Mouse (Mus musculus) limb, embryonic 13.5 days (tissue): Measurements from ENCODE around the gene Ckap2l. TPM values are rescaled to one million over a fixed set of nuclear protein-coding genes. Genes with fewer than 3 reads are reported as not detected.
A peak's percentile ranks its signal among the peaks of the same experiment; 100 is the strongest.

ENCODE experiments used
- ATAC-seq: fragments of 200-750 bp; cut with Nextera tagmentation; 2 replicates; pipeline ENCODE4 v1.8.0; 2017; ENCODE audit warnings: low read depth, moderate number of reproducible peaks, moderate TSS enrichment; ENCODE audit not compliant: low FRiP score
- H3K27ac ChIP-seq: fragments of 300-500 bp; sonication (generic); 2 replicates; pipeline ENCODE4 v1.5.1; 2015; ENCODE audit warnings: inconsistent platforms, mild to moderate bottlenecking, moderate library complexity
- H3K27me3 ChIP-seq: fragments of 300-500 bp; sonication (generic); 2 replicates; pipeline ENCODE4 v1.6.1; 2015; ENCODE audit warnings: mild to moderate bottlenecking, inconsistent platforms
- H3K36me3 ChIP-seq: fragments of 300-500 bp; sonication (generic); 2 replicates; pipeline ENCODE4 v1.6.1; 2015; ENCODE audit warnings: inconsistent platforms, mild to moderate bottlenecking, moderate library complexity
- H3K4me1 ChIP-seq: fragments of 300-500 bp; sonication (generic); 2 replicates; pipeline ENCODE4 v1.6.1; 2015; ENCODE audit warnings: inconsistent platforms
- H3K4me2 ChIP-seq: fragments of 300-500 bp; sonication (generic); replicated peaks from 2 replicates; pipeline ENCODE4 v1.6.1; 2015; ENCODE audit warnings: inconsistent platforms, mild to moderate bottlenecking, moderate library complexity
- H3K4me3 ChIP-seq: fragments of 300-500 bp; sonication (generic); 2 replicates; pipeline ENCODE4 v1.5.1; 2015; ENCODE audit warnings: moderate library complexity, mild to moderate bottlenecking, inconsistent platforms
- H3K9ac ChIP-seq: fragments of 300-500 bp; sonication (generic); 2 replicates; pipeline ENCODE4 v1.6.1; 2015; ENCODE audit warnings: mild to moderate bottlenecking, inconsistent platforms
- H3K9me3 ChIP-seq: fragments of 300-500 bp; sonication (generic); 2 replicates; pipeline ENCODE4 v1.6.1; 2016; ENCODE audit warnings: inconsistent platforms
- WGBS: fragments of 180-500 bp; shearing (Covaris S2); methylation state at CpG from one replicate; pipeline ENCODE4 v1.1.7; 2015; 5-methylcytosine and 5-hydroxymethylcytosine counted together
- polyA plus RNA-seq: library from polyadenylated mRNA; unstranded; fragments of >200 nt; fragmentation: Nextera tagmentation; extraction: Ambion mirVana; gene quantifications from 2 replicates; pipeline ENCODE4 v1.2.1, GENCODE M21; 2015

Gene Ckap2l
- 41.8 and 45.2 TPM in 2 replicates for polyA plus RNA-seq

GRCm38 (mm10) chr2:129296671-129297588 is at the start of gene Ckap2l:
TSS of gene Ckap2l (minus strand) at chr2:129297212.
- WGBS = under 1% methylated on average over 50 of the region's 50 CpGs
- H3K9ac ChIP-seq = peak within 1 kb of the TSS; percentile 84
- no peaks in the 10 kb centered on the region for H3K9me3 ChIP-seq
- H3K36me3 ChIP-seq = peaks cover 5% of the 10 kb centered on the region; the same call in 1 of the 2 replicates
- peak within 1 kb of the TSS; percentile 93 for H3K4me2 ChIP-seq
- peak; percentile 100 for ATAC-seq
- peak within 1 kb of the TSS; percentile 86 for H3K4me3 ChIP-seq
- H3K27ac ChIP-seq = peak within 1 kb of the TSS; percentile 76
- H3K27me3 ChIP-seq = 0 out of 2 replicates have a peak, but pooled peaks cover 5% of the 10 kb centered on the region
- peaks cover 17% of the 10 kb centered on the region for H3K4me1 ChIP-seq

- no peak overlapping the region for H3K27ac ChIP-seq
- ATAC-seq = no peak
- WGBS = 77% methylated on average over 6 of the region's 6 CpGs
- no peak overlapping the region for H3K9ac ChIP-seq
- H3K36me3 ChIP-seq = no peaks in the 10 kb centered on the region
- H3K4me2 ChIP-seq = no peak overlapping the region
- no peaks in the 10 kb centered on the region for H3K4me1 ChIP-seq
- H3K27me3 ChIP-seq = no peaks in the 10 kb centered on the region
- H3K4me3 ChIP-seq = no peak overlapping the region
- H3K9me3 ChIP-seq = peaks cover 7% of the 10 kb centered on the region
Observed at GRCm38 (mm10) chr2:129338138-129338621, 41.2 kb upstream of the Ckap2l start.

GRCm38 (mm10) chr2:129333471-129333870 is 36.5 kb upstream of the Ckap2l start:
- Histone ChIP-seq H3K27ac (no peak overlapping the region), H3K27me3 (no peaks in the 10 kb centered on the region), H3K4me1 (peaks cover 7% of the 10 kb centered on the region), H3K36me3 (no peaks in the 10 kb centered on the region), H3K9me3 (no peaks in the 10 kb centered on the region), H3K9ac (no peak overlapping the region), H3K4me3 (no peak overlapping the region), H3K4me2 (no peak overlapping the region)
- 60% methylated on average over 4 of the region's 4 CpGs for WGBS
- ATAC-seq = no peak

GRCm38 (mm10) chr2:129330540-129330939 is 33.5 kb upstream of the Ckap2l start:
- Histone ChIP-seq H3K4me3 (no peak overlapping the region), H3K4me1 (peaks cover 7% of the 10 kb centered on the region), H3K27ac (no peak overlapping the region), H3K36me3 (no peaks in the 10 kb centered on the region), H3K9ac (no peak overlapping the region), H3K4me2 (no peak overlapping the region), H3K27me3 (no peaks in the 10 kb centered on the region), H3K9me3 (peaks cover 2% of the 10 kb centered on the region; the same call in 1 of the 2 replicates)
- no peak for ATAC-seq
- WGBS = 83% methylated on average over 13 of the region's 13 CpGs

GRCm38 (mm10) chr2:129330024-129330423 is 33.0 kb upstream of the Ckap2l start:
- no peaks in the 10 kb centered on the region for H3K36me3 ChIP-seq
- no peak overlapping the region for H3K9ac ChIP-seq
- no peak overlapping the region for H3K4me2 ChIP-seq
- H3K27ac ChIP-seq = no peak overlapping the region
- peaks cover 7% of the 10 kb centered on the region for H3K4me1 ChIP-seq
- no peak overlapping the region for H3K4me3 ChIP-seq
- 52% methylated on average over 7 of the region's 7 CpGs for WGBS
- ATAC-seq = no peak
- H3K27me3 ChIP-seq = no peaks in the 10 kb centered on the region
- peaks cover 4% of the 10 kb centered on the region; the same call in 1 of the 2 replicates for H3K9me3 ChIP-seq

GRCm38 (mm10) chr2:129328238-129328637 is 31.2 kb upstream of the Ckap2l start:
- peaks cover 7% of the 10 kb centered on the region for H3K4me1 ChIP-seq
- no peak overlapping the region for H3K27ac ChIP-seq
- ATAC-seq = no peak
- no peak overlapping the region for H3K4me2 ChIP-seq
- H3K9ac ChIP-seq = no peak overlapping the region
- H3K27me3 ChIP-seq = no peaks in the 10 kb centered on the region
- WGBS = 86% methylated on average over 4 of the region's 4 CpGs
- no peak overlapping the region for H3K4me3 ChIP-seq
- H3K36me3 ChIP-seq = no peaks in the 10 kb centered on the region
- H3K9me3 ChIP-seq = peaks cover 4% of the 10 kb centered on the region; the same call in 1 of the 2 replicates

- Histone ChIP-seq H3K4me2 (no peak overlapping the region), H3K27me3 (no peaks in the 10 kb centered on the region), H3K36me3 (no peaks in the 10 kb centered on the region), H3K4me3 (no peak overlapping the region), H3K9ac (no peak overlapping the region), H3K27ac (no peak overlapping the region), H3K9me3 (peaks cover 4% of the 10 kb centered on the region; the same call in 1 of the 2 replicates), H3K4me1 (no peaks in the 10 kb centered on the region)
- 63% methylated on average over 3 of the region's 3 CpGs for WGBS
- ATAC-seq = no peak
Observed at GRCm38 (mm10) chr2:129324216-129324615, 27.2 kb upstream of the Ckap2l start.

- no peak overlapping the region for H3K27ac ChIP-seq
Observed at GRCm38 (mm10) chr2:129322117-129322635, 25.2 kb upstream of the Ckap2l start.

GRCm38 (mm10) chr2:129320033-129320605 is 23.1 kb upstream of the Ckap2l start:
- Histone ChIP-seq H3K9ac (no peak overlapping the region), H3K27ac (no peak overlapping the region), H3K9me3 (no peaks in the 10 kb centered on the region), H3K36me3 (no peaks in the 10 kb centered on the region), H3K4me1 (no peaks in the 10 kb centered on the region), H3K4me3 (no peak overlapping the region), H3K4me2 (no peak overlapping the region), H3K27me3 (no peaks in the 10 kb centered on the region)
- WGBS = 76% methylated on average over 8 of the region's 8 CpGs
- no peak for ATAC-seq

More at GRCm38 (mm10) chr2:129322117-129322635, 25.2 kb upstream of the Ckap2l start:
- no peaks in the 10 kb centered on the region for H3K27me3 ChIP-seq
- H3K36me3 ChIP-seq = no peaks in the 10 kb centered on the region
- 81% methylated on average over 1 of the region's 1 CpGs for WGBS
- no peak overlapping the region for H3K9ac ChIP-seq
- no peak for ATAC-seq
- H3K4me3 ChIP-seq = no peak overlapping the region
- no peaks in the 10 kb centered on the region for H3K4me1 ChIP-seq
- H3K4me2 ChIP-seq = no peak overlapping the region
- peaks cover 4% of the 10 kb centered on the region; the same call in 1 of the 2 replicates for H3K9me3 ChIP-seq

- Histone ChIP-seq H3K4me2 (no peak overlapping the region), H3K9me3 (no peaks in the 10 kb centered on the region), H3K36me3 (no peaks in the 10 kb centered on the region), H3K27ac (no peak overlapping the region), H3K9ac (no peak overlapping the region), H3K4me3 (no peak overlapping the region), H3K27me3 (no peaks in the 10 kb centered on the region), H3K4me1 (no peaks in the 10 kb centered on the region)
- WGBS = 72% methylated on average over 4 of the region's 4 CpGs
- no peak for ATAC-seq
Observed at GRCm38 (mm10) chr2:129315831-129316230, 18.8 kb upstream of the Ckap2l start.

GRCm38 (mm10) chr2:129314880-129315279 is 17.9 kb upstream of the Ckap2l start:
- ATAC-seq = no peak
- Histone ChIP-seq H3K4me1 (no peaks in the 10 kb centered on the region), H3K9ac (no peak overlapping the region), H3K4me3 (no peak overlapping the region), H3K27me3 (no peaks in the 10 kb centered on the region), H3K27ac (no peak overlapping the region), H3K36me3 (no peaks in the 10 kb centered on the region), H3K4me2 (no peak overlapping the region), H3K9me3 (no peaks in the 10 kb centered on the region)
- 81% methylated on average over 6 of the region's 6 CpGs for WGBS

- Histone ChIP-seq H3K27me3 (no peaks in the 10 kb centered on the region), H3K9ac (no peak overlapping the region), H3K4me2 (no peak overlapping the region), H3K4me3 (no peak overlapping the region), H3K9me3 (no peaks in the 10 kb centered on the region), H3K36me3 (no peaks in the 10 kb centered on the region), H3K4me1 (no peaks in the 10 kb centered on the region), H3K27ac (no peak overlapping the region)
- no peak for ATAC-seq
- WGBS = 89% methylated on average over 1 of the region's 1 CpGs
Observed at GRCm38 (mm10) chr2:129313934-129314333, 16.9 kb upstream of the Ckap2l start.
